Mouse (Mus musculus): Measurements from ENCODE around the gene Plekhm3.
"Not testable (repeated sequence)": the region's sequence is repeated elsewhere in the genome, so short reads cannot be mapped to it uniquely, and the experiment has no call there.

Gene Plekhm3

DNA sequence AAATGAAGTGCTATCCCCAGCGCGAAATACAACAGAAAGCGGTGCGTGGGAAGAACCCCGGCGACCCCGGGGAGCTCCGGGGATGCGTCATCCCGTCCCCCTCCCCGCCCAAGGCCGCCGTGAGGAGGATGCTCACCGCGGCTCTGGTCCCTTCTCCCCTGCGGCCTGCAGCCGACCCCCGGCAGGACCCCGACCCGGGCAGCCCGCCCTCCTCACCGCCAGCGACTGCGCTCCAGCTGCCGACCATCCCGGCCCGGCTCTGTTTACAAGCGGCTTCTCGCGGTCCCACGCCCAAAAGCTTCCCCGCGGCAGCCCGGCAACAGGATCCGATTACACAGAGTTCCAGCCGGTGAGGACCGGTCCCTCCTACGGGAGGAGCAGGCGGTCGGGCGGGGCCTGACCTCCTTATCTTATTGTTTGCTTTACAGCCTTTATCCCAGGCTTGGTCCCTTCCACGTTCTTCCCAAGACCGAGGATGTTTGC is at the start of gene Plekhm3:
Plekhm3 (minus strand) TSS at position 346 of the 483 bp plus-strand sequence.
- DNase-seq: peak; percentile 85

DNA sequence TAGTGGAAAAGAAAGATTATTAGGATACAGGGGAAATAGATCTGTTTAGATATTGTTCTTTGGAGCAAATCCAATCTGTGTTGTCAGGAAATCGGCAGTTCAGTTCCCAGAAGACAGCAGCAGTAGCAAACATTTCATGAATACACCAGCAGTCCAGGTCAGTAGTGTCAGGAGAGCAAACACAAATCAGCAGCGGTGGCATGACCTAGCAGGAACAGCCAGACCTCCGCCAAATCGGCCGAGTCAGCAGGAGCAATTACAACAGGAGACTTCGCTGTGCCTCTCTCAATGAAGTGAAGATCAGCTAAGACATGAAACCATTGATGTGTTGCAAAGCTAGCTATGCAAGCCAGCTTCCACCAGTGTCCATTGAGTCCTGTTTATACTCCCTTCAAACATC is 49.0 kb upstream of the Plekhm3 start:
- no peak for DNase-seq

DNA sequence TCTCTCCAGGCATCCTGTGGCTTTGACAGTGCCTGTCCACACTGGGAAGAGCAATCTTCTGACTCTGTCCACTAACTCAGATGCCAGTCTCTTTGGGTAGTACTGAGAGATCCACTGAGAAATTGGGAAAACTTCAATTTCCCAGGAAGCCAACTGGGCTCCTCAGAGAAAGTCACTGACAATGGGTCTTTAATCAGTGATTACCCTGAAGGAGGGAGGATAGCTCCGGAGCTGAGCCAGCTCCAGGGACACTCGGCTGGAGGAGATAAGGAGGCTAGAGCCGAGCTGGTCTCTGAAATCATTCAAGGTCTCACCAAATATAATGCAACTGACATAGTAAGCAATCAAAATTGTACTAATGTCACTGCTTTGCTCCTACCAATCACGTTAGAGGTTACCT is 47.9 kb upstream of the Plekhm3 start:
- DNase-seq: no peak

DNA sequence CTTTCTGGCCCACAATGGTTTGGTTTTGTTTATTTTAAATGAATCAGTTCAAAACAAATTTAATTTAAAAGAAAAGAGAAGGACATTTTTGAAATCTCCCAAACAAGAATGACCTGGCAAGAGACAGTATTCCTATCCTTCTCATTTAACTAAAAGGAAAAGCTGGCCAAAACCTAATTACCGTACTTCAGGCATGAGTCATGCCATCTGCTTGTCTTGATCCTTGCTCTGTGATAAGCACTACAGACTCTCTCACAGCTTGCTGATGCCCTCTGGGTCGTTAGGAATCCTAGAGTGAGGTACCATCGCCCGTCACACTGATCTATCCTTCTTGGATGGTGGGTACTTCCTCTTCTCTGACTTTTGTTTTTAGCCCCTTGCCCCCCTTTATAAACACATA is 36.6 kb upstream of the Plekhm3 start:
- no peak for DNase-seq

DNA sequence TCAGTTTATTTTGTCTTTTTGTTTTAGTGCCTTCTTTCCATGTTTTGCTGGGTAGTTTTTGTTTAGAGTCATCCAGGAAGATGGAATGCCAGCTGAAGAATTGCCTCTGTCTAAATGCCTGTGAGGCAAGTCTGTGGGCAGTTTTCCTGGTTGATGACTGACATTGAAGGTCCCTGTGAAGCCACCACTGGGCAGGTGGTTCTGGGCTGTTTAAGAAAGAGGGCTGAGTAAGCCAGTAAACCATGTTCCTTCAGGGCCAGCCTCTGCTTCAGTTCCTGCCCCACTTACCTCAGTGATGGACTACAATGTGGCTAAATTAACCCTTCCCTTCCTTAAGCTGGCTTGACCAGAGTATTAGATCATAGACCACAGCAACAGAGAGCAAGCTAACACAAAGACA is 31.6 kb upstream of the Plekhm3 start:
- DNase-seq: no peak

DNA sequence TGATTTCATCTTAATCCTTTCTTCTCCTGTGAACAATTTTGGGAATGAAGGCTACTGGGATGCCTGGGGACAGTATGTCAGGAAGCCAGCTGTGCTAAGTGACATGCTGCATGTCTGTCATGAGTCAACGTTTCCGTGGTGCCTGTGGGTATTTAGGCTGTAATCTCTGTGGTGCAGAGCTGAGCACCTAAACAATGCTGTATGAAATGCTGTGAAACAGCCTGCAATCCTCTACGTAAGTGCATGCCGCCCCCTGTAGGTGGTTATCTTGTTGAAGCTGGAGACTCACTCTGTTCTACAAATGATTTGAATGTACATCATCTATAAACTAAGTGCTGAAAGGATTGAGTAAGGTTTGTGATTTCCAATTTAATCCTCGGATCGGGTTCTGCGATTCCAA is 29.5 kb upstream of the Plekhm3 start:
- DNase-seq: peak; percentile 55

DNA sequence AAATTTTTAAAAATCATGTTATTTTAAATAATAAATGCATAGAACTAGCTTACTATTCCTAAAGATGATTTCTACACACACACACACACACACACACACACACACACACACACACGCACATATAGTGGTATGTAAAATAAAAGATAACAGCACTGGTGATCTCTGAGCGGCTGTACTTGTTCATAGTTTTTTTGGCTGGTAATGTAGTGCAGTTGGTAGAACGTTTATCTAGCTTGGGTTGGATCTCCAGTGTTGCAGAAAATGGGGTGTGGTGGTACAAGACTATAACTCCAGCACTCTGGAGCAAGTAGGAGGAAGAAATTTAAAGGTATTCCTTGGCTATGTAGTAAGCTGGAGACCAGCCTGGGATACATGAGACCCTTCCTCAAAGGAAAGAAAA is 26.6 kb upstream of the Plekhm3 start:
- no peak for DNase-seq

DNA sequence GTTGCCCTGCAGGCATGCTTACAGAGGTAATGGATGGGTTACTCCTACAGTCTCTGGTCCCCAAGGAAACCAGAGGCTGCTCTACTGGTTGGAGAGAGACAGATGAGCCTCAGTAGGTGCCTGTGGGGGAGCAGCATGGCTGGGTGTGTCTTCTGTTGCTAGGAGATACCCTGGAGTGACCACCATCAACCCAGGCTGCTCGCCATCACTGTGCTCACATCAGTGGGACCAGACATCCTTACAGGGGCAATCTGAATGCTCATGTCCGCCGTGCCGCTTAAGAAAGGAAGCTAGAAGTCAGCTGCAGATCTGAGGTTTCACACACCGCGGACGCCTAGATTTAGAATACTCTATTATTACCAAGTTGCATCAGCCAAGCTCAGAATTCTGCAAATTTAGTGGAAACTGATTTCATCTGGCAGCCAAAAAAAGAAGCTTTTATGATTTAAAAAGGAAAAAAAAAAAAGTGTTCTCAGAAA is 21.7 kb upstream of the Plekhm3 start:
- DNase-seq: no peak

DNA sequence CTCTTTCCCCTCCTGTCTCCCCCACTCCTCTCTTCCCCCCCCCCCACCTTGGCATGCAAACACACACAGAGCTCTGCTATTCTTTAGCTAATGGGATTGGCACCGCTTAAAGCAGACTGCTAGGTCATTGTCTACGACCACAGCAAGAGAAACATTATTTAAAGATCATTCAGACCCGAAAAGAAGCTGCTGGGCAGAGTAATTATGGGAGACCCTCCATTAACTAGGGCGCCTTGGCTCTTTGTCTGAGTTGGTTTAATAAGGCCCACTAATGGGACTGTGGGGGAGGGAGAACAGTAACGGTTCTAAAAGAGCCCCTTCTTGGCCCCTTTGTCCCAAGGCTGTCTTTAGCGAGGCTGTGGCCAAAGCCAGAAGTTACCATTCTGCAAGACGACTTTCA is 18.7 kb upstream of the Plekhm3 start:
- no peak for DNase-seq

DNA sequence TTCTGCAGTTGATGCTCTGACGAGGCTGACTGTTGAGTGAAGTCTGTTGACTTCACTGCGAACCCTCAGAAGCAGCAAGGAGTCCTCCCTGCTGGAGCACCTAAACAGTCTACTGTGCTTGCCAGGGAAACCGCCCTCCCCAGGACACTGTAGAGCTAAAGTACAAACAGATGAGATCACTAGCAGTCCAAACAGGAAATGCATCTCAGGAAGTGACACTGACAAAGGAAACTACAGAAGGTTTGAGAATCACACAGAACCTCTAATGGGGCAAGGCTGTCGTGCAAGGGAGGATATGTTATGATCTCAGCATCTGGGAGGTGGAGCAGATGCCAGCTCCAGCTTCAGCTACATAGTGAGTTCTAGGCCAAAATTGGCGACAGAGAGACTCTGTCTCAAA is 14.1 kb upstream of the Plekhm3 start:
- no peak for DNase-seq

DNA sequence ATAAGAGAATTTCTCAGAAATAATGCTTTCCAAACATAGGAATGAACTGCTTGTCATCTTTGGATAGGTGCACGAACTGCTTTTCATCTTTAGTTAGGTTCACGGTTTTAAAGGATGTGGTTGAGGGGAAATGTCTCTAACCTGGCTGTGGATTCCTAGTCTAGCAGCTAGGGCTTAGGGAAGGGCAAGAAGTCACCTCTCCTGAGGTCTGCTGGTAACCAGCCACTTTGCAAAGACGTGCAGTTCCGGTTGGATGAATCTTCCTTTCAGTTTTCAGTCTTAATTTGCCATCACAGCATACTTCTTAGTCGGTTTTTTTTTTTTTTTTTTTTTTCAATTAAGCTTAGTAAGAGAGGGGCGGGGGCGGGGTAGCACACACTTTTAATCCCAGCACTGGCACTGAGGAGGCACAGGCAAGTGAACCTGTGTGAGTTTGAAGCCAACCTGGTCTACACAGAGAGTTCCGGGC is 431 bp upstream of the Plekhm3 start:
- no peak for DNase-seq

DNA sequence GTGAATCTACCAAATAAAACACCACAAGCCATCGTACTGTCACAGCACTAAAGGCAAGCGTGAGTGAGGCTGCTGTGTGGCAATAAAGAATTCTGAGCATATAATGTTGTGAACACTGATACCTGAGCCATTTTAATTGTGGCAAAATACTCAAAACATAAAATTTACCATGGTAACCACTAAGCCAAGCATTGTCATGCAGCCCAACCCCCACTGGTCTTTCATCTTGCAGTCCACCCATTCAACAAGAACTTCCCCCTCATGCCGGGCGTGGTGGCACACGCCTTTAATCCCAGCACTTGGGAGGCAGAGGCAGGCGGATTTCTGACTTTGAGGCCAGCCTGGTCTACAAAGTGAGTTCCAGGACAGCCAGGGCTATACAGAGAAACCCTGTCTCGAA is 1.8 kb downstream of the Plekhm3 start:
- not testable (repeated sequence) for DNase-seq

DNA sequence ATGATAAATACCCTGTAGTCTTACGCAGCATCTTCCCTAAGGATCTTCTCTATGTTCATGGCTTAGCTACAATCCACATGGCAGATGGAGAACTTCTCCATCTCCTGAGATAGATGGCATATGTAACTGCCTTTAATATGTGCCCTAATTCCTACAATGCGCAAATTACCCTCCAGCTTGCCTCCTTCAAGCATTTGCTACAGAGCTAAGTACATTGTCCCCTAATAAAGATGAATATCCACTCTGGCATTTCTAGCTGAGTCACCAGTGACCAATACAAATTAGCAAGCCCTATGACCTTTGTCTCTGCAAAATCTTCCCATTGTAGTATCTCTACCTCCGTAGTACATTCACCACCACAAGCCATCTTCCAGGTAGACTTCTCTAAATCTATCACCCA is 6.4 kb downstream of the Plekhm3 start:
- no peak for DNase-seq

DNA sequence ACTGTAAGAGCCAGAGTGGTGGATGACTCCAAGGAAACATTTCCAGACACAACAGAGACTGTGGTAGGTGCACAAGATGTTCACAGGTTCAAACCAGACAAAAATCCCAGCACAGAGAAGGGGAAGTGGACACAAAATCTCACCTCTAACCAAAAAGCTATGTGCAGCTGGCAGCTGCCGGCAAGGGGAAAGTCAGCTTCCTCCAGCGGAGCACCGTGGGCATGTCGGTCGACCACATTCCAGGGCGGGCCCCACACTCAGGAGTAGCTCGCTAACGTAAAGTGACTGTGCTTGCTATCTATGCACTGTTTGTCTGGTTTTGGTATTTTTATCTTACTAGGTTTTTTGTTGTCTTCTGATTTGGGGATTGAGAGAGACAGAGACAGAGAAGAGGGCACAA is 7.2 kb downstream of the Plekhm3 start:
- peak; percentile 35 for DNase-seq

DNA sequence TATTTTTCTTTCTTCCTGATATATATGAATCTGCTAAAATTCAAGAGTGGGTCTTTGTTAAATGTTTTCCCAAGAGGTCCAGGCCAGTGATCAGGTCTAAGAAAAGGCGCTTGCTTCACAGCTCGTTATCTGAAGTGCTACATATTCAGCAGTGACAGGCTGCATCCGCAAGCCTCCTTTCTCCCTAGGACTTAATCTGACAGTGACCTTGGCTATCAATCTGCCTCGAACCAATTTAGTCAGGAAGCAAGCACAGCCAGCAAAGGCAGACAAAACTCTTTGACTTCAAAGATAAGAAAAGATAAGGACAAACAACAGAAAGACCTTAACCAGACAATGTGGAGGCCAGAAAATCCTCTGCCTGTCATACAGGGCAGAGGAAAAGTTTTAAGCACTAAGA is 10.5 kb downstream of the Plekhm3 start:
- no peak for DNase-seq

DNA sequence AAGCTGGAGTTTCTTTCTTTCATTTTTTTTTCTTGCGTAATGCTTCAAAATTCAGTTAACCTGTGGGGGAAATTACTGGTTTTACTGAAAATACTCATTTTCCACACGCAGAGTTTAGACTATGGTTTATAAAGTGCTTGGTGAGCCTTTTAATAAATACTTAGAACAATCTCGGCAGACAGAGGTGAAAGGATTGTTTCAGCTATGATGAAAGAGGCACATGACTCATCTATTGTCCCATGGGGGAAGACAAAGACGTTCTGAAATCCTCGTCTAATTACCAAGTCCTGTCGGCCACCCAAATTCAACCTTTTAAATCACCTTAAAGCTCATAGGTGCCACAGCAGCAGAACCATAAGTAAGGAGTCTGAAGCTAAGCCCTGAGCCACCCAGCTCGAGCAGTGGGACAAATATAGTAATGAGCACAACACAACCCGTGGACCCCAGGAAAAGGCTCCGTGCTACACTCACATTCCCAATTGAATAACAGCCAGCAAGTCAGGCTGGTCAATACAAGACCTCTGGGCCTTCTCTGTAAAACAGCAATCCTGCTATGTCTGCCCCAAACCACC is 11.3 kb downstream of the Plekhm3 start:
- DNase-seq: no peak

DNA sequence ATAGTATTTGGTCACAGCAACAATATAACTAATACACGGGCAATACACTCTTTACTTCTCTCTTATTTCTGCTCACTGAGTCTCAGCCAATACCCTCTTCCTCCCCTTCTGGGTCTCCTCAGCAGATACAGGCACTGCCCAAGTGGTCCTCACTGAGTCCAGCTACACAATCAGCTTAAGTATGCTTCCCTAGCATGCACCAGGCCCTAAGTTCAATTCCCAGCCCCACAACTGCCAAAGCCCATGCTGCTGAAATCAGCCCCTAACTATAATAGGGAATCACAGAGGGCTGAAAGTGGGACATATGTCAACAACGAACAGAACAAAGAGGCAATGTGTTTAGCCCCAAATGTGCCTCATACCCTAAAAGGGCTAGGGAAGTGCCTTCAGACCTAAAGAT is 11.9 kb downstream of the Plekhm3 start:
- no peak for DNase-seq

DNA sequence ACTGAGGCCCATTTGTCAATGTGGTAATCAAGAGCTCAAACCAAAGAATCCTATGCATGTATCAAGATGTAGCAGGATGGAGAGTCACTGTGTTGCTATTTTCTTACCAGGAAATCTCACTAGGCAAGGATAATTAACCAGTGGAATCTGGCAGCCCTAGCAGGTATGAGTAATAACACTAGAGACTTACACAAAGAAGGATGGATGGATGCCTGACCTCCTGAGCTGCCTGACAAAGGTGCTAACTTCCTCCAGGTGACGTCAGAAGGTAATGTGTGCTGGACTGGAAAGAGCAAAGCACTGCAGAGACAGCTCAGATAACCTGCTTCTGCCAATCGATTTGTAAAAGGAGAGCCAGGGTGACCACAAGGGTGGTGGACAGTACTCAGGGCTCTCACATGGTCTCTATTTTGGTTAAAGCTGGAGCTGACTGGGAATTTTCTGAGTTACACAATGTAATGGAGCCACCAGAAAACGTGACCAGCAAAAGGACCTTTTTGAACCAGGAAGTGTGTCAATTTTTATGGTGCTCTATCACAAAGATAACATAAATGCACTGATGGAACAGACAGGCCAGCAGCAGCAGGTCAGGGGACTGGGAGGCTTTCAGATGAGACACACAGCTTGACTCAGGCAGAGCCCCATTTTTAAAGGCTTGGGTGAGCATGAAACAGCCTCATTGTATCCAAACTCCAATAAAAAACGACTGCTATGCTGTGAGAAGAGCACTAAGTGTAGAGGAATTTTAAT is 14.4 kb downstream of the Plekhm3 start:
- no peak for DNase-seq

DNA sequence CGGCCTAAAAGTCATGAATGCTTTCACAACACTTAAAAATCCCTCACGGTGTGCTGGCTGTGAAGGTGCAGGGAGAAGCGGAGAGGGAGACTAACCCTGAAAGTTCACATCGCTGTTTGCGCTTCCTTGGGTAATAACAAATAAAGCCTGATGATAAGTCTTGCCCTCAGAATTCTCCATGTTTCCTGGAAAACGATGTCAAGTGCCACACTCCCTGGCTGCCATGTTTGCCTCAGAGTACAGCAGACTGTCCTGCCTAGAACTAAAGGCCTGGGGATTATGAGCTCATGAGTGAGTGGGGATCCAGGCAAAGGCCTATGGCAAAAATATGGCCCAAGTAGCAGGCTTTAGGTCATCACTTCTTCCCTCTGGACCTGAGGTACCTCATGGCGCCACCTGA is 17.7 kb downstream of the Plekhm3 start:
- no peak for DNase-seq

DNA sequence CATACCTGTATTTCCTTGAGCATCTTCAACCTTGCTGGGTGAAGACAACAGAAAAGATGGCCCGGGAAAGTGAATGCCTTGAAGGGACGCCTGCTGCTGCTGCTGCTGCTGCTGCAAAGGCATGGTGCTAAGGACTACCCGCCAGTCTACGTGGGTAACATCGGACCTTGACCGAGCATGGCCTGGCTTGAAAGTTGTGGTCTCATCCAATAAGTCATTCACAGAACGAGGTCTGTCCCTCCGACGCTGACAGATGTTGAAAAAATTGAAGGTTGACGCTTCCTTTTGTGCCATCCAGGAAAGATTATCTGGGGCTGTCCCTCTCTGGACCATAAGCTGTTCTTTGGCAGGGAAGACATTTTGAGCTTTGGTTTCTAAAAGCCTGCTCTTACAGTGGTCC is 18.9 kb downstream of the Plekhm3 start:
- DNase-seq: no peak

DNA sequence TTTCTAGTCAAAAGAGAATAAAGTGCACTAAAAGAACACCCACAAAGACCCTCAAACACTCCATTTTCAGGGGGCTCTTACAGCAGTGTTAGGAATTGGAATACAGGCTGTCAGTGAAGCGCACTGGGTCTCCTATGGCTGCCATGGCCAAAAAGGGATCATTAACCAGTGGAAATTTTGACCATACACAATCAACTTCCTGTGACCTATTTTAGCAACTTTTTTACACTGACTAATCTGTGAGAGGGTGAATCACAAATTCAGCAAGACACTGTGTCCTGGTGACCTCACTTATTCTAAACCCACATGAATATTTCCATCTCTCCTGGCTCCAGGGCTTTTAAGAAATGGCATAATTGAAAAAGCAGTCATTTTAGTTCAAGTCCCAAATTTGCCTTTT is 23.7 kb downstream of the Plekhm3 start:
- no peak for DNase-seq

DNA sequence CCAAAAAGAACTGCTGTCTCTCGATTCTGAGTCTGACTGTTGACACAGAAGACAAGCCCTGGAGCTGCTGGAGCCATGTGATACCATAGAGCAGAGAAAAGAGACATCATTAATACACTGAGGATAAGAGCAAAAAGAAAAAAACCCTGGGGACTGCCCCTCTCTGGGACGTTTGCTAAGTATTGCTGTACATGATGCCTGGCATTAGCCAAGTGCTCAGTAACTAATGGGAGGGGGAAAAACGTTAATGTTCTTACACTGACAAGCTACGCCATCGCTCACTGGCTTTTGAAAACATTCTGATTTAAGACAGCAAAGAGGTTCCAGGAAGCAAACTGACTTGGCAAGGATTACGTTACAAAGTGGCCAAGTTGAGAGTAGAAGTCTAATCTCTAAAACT is 26.5 kb downstream of the Plekhm3 start:
- no peak for DNase-seq

DNA sequence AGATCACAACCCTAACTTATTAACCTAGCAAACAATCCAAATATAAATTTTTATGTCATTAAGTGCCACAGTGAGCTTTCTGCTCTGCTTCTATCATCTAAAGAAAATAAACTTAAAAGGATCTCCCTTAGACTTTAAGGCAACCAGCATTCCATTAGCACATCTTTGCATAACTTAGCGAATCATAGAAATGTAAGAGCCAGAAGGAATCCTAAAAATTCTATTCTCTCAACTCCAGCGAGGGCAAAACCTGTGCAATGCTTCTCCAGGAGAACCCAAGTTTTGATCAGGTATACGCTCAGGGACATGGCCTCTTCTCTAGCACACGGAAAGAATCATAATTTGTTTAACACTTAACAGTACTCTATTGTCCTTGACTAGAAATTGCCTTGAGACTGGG is 27.0 kb downstream of the Plekhm3 start:
- no peak for DNase-seq

DNA sequence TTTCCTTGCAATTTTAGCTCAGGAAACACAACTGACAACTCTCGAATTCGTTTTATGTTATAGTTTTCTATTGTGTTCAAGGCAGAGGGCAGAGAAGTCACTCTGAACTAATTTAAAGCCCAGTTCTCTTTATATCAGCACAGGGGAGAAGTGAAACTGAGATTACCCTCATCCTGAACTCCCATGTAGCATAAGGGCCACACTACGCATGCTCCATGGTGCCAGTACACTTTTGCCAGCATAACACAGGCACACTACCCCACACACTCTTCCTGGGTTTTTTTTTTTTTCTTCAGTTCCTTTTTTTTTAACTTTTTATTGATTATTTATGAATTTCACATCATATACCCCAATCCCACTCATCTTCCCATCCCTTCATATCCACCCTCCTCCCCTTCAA is 28.1 kb downstream of the Plekhm3 start:
- no peak for DNase-seq
